Mouse (Mus musculus): ENCODE measurements around the gene H2al1g. TPM values are rescaled to one million over a fixed set of nuclear protein-coding genes. Genes with fewer than 3 reads are reported as not detected.

Gene H2al1g
- polyA plus RNA-seq, 1 experiment from 2014 or later = not detected

- Histone ChIP-seq H3K4me2 (ENCODE audit: low read depth, low read length) (no peak overlapping the region), H3K27ac (ENCODE audit: low read length) (no peak overlapping the region), H3K4me1 (ENCODE audit: control insufficient read depth, low read depth, low read length) (no peaks in the 10 kb centered on the region), H3K9me3 (replicated peaks; ENCODE audit: control insufficient read depth, low read length) (no peaks in the 10 kb centered on the region), H3K36me3 (ENCODE audit: control insufficient read depth, insufficient read depth) (no peaks in the 10 kb centered on the region), H3K4me3 (ENCODE audit: low read depth, low read length) (no peak overlapping the region), H3K9ac (ENCODE audit: low read depth, low read length) (no peak overlapping the region), H3K27me3 (ENCODE audit: control insufficient read depth, insufficient read depth, low read depth, low read length) (no peaks in the 10 kb centered on the region)
- no peak for ATAC-seq (ENCODE audit: low read depth)
- 38% methylated on average over 6 of the region's 6 CpGs for WGBS (ENCODE audit: insufficient replicate concordance)
These were observed 42.8 kb downstream of the H2al1g start for GRCm38 (mm10) chrX:11360823-11361222.

- WGBS (ENCODE audit: insufficient replicate concordance) = 24% methylated on average over 2 of the region's 2 CpGs
- H3K4me2 ChIP-seq (ENCODE audit: low read depth, low read length) = no peak overlapping the region
- ATAC-seq (ENCODE audit: low read depth) = no peak
These were observed 43.2 kb downstream of the H2al1g start for GRCm38 (mm10) chrX:11361261-11361660.

GRCm38 (mm10) chrX:11363890-11364289 lies 45.8 kb downstream of the H2al1g start:
- no peaks in the 10 kb centered on the region for H3K36me3 ChIP-seq (ENCODE audit: control insufficient read depth, insufficient read depth)
- H3K4me3 ChIP-seq (ENCODE audit: low read depth, low read length) = no peak overlapping the region
- no peaks in the 10 kb centered on the region for H3K9me3 ChIP-seq (replicated peaks; ENCODE audit: control insufficient read depth, low read length)
- no peaks in the 10 kb centered on the region for H3K4me1 ChIP-seq (ENCODE audit: control insufficient read depth, low read depth, low read length)
- no peak overlapping the region for H3K4me2 ChIP-seq (ENCODE audit: low read depth, low read length)
- no peak overlapping the region for H3K27ac ChIP-seq (ENCODE audit: low read length)
- no peaks in the 10 kb centered on the region for H3K27me3 ChIP-seq (ENCODE audit: control insufficient read depth, insufficient read depth, low read depth, low read length)
- 51% methylated on average over 6 of the region's 6 CpGs for WGBS (ENCODE audit: insufficient replicate concordance)
- ATAC-seq (ENCODE audit: low read depth) = no peak
- no peak overlapping the region for H3K9ac ChIP-seq (ENCODE audit: low read depth, low read length)

More at GRCm38 (mm10) chrX:11361261-11361660, 43.2 kb downstream of the H2al1g start:
- no peak overlapping the region for H3K9ac ChIP-seq (ENCODE audit: low read depth, low read length)
- no peaks in the 10 kb centered on the region for H3K4me1 ChIP-seq (ENCODE audit: control insufficient read depth, low read depth, low read length)
- no peak overlapping the region for H3K4me3 ChIP-seq (ENCODE audit: low read depth, low read length)
- H3K27ac ChIP-seq (ENCODE audit: low read length) = no peak overlapping the region
- no peaks in the 10 kb centered on the region for H3K36me3 ChIP-seq (ENCODE audit: control insufficient read depth, insufficient read depth)
- no peaks in the 10 kb centered on the region for H3K27me3 ChIP-seq (ENCODE audit: control insufficient read depth, insufficient read depth, low read depth, low read length)
- no peaks in the 10 kb centered on the region for H3K9me3 ChIP-seq (replicated peaks; ENCODE audit: control insufficient read depth, low read length)

GRCm38 (mm10) chrX:11365151-11365550 lies 47.1 kb downstream of the H2al1g start:
- no peak overlapping the region for H3K9ac ChIP-seq (ENCODE audit: low read depth, low read length)
- no peaks in the 10 kb centered on the region for H3K4me1 ChIP-seq (ENCODE audit: control insufficient read depth, low read depth, low read length)
- H3K27me3 ChIP-seq (ENCODE audit: control insufficient read depth, insufficient read depth, low read depth, low read length) = no peaks in the 10 kb centered on the region
- 54% methylated on average over 12 of the region's 12 CpGs for WGBS (ENCODE audit: insufficient replicate concordance)
- no peak overlapping the region for H3K4me2 ChIP-seq (ENCODE audit: low read depth, low read length)
- H3K36me3 ChIP-seq (ENCODE audit: control insufficient read depth, insufficient read depth) = no peaks in the 10 kb centered on the region
- no peak for ATAC-seq (ENCODE audit: low read depth)
- H3K27ac ChIP-seq (ENCODE audit: low read length) = no peak overlapping the region
- no peak overlapping the region for H3K4me3 ChIP-seq (ENCODE audit: low read depth, low read length)
- H3K9me3 ChIP-seq (replicated peaks; ENCODE audit: control insufficient read depth, low read length) = no peaks in the 10 kb centered on the region

Other genes with a start within 250 kb of the H2al1g start
- not detected in 2 replicates for gene H2al1a, start 19.0 kb upstream of the H2al1g start, polyA plus RNA-seq (2015; fragmentation: Nextera tagmentation; extraction: Ambion mirVana)
- not detected in 2 replicates for gene H2al1b, start 15.8 kb upstream of the H2al1g start, polyA plus RNA-seq (2015; fragmentation: Nextera tagmentation; extraction: Ambion mirVana)
- gene H2al1c, start 12.6 kb upstream of the H2al1g start, polyA plus RNA-seq (2015; fragmentation: Nextera tagmentation; extraction: Ambion mirVana) = not detected in 2 replicates
- gene H2al1d, start 9.4 kb upstream of the H2al1g start, polyA plus RNA-seq (2015; fragmentation: Nextera tagmentation; extraction: Ambion mirVana) = not detected in 2 replicates
- gene H2al1e, start 6.3 kb upstream of the H2al1g start, polyA plus RNA-seq (2015; fragmentation: Nextera tagmentation; extraction: Ambion mirVana) = not detected in 2 replicates
- gene H2al1f, start 3.1 kb upstream of the H2al1g start, polyA plus RNA-seq (2015; fragmentation: Nextera tagmentation; extraction: Ambion mirVana) = not detected in 2 replicates
- gene H2al1h, start 3.2 kb downstream of the H2al1g start, polyA plus RNA-seq (2015; fragmentation: Nextera tagmentation; extraction: Ambion mirVana) = not detected in 2 replicates
- gene H2al1i, start 6.4 kb downstream of the H2al1g start, polyA plus RNA-seq (2015; fragmentation: Nextera tagmentation; extraction: Ambion mirVana) = not detected in 2 replicates
- gene H2al1j, start 9.6 kb downstream of the H2al1g start, polyA plus RNA-seq (2015; fragmentation: Nextera tagmentation; extraction: Ambion mirVana) = not detected in 2 replicates